Mouse (Mus musculus) inflammation-experienced regulatory T-cells, adult 16 weeks (primary cell): ENCODE measurements around the gene Ccdc130. TPM values are rescaled to one million over a fixed set of nuclear protein-coding genes. Genes with fewer than 3 reads are reported as not detected.

Experiments used
- polyA plus RNA-seq: library from polyadenylated mRNA; unstranded; fragments of 100-300 nt; shearing (Covaris generic); gene quantifications from one replicate; pipeline ENCODE4 v1.2.1, GENCODE M21; 2017

The Ccdc130 gene
- polyA plus RNA-seq, result 43.7 TPM

DNA sequence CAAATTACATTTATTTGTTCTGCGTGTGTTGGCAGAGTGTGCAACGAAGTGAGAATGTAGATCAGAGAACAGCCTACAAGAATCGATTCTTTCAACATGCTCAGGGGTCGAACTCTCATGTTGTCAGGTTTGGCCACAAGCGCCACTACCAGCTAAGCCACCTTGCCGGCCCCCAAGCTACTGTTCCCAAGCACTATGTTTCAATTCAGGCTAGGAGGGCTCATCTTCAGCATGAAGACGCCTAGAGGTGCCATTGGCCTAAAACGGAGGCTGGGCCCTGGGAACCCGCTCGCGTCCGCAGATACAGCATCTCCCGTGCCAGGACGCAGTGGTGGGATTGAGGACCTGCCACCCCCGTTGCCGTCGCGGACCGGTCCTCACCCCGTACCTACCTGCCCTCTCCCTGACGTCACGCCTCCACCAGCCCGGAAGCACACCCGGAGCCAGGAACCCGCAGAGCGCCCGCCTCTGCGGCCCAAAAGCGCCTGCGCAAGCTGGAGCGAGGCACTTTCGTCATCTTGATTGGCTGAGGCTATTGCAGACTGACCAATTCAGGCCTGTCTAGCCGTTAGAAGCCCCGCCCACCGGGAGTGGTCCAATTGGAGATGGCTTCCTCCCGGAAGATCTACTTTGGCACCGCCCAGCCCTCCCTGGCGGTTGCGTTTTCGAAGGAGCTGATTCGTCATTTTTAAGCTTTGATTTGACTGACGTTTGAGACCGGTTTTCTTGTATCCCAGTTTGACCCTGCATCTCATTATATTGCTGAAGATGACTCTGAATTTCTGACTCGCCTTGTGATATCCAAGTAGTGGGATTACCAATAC lies at the start of gene Ccdc130:
Gene Ccdc130 (minus strand): TSS at position 431 of the 824 bp plus-strand sequence.

GRCm38 (mm10) chr8:84256822-84257610 lies 13.2 kb downstream of the Ccdc130 start, which contains the start of gene Mri1:
Mri1 (minus strand) TSS chr8:84257326.

GRCm38 (mm10) chr8:84249257-84250170 lies 20.7 kb downstream of the Ccdc130 start, which contains the start of gene D8Ertd738e:
D8Ertd738e (minus strand) TSS chr8:84249719.

GRCm38 (mm10) chr8:84236998-84237473 lies 33.1 kb downstream of the Ccdc130 start, which contains the start of gene Zswim4:
Zswim4 (minus strand) TSS chr8:84237055.

Other genes with a start within 250 kb of the Ccdc130 start
- 4.5 TPM for gene Palm3, start 248.9 kb downstream of the Ccdc130 start, polyA plus RNA-seq
- 435 TPM for gene Il27ra, start 227.8 kb downstream of the Ccdc130 start, polyA plus RNA-seq
- gene Rln3, start 225.4 kb downstream of the Ccdc130 start, polyA plus RNA-seq, result 136 TPM
- 0.98 TPM for gene Gm10643, start 205.2 kb downstream of the Ccdc130 start, polyA plus RNA-seq
- gene Rfx1, start 203.5 kb downstream of the Ccdc130 start, polyA plus RNA-seq, result 45.8 TPM
- gene Dcaf15, start 165.6 kb downstream of the Ccdc130 start, polyA plus RNA-seq, result 28.9 TPM
- gene Podnl1, start 144.4 kb downstream of the Ccdc130 start, polyA plus RNA-seq, result 24.7 TPM
- 63.0 TPM for gene Cc2d1a, start 122.4 kb downstream of the Ccdc130 start, polyA plus RNA-seq
- 2.4 TPM for gene 4930432K21Rik, start 122.4 kb downstream of the Ccdc130 start, polyA plus RNA-seq
- not detected for gene Nanos3, start 85.2 kb downstream of the Ccdc130 start, polyA plus RNA-seq
- 7.1 TPM for gene Zswim4, start 33.3 kb downstream of the Ccdc130 start, polyA plus RNA-seq
- 255 TPM for gene D8Ertd738e, start 20.7 kb downstream of the Ccdc130 start, polyA plus RNA-seq
- 30.3 TPM for gene Mri1, start 13.1 kb downstream of the Ccdc130 start, polyA plus RNA-seq
- 8.8 TPM for gene Cacna1a, start 118.1 kb upstream of the Ccdc130 start, polyA plus RNA-seq